Mouse (Mus musculus): ENCODE measurements around the gene Dnah3. TPM values are rescaled to one million over a fixed set of nuclear protein-coding genes. Genes with fewer than 3 reads are reported as not detected.

Gene Dnah3
- polyA plus RNA-seq, 2 experiments from 2014 or later = not detected

DNA sequence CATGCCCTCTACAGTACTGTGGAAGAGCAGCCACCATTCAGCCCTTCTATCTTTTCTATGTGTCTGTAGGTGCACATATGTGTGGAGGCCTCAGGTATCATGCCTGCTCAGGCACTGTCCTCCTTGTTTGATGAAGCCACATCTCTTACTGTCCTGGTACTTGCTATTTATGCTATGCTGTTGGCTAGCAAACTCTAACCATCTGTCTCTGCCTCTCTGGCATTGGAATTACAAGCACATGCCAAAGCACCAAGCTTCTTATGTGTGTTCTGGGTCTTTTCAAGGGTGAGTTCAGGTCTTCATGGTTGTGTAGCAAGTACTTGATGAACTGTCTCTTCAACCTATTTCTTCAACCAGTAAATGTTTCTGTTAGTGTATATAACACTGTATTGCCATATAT lies 158.8 kb downstream of the Dnah3 start:
- ATAC-seq = no peak

DNA sequence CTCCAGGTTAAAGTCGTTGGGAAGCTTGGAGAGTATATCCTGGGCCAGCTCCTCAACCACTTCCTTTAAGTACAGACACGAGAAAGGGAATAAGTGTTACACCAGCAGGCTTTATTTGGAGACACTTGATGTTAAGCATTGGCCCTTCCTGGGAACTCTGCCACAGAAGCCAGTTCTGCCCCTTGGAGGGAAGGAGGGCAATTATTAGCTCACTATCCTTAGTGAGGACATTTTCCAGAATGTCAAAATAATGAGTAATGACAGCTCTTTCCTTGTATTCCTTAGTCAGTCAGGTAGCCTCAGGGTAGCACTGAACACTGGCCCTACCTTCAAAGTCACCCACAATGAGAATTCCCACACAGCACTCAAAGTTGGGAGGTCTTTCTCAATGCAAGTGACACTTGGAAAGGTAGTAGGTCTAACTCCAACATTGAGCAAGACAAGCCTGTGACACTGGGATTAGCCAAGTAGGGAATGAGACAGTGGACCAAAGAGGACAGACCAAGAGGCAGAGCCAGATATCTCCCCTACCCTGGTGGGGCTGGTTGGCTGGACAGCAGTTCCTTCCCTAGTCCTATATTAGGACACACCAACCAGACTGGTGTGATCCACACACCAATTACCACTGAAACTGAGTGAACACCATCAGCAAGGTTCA lies 166.2 kb downstream of the Dnah3 start:
- no peak for ATAC-seq

DNA sequence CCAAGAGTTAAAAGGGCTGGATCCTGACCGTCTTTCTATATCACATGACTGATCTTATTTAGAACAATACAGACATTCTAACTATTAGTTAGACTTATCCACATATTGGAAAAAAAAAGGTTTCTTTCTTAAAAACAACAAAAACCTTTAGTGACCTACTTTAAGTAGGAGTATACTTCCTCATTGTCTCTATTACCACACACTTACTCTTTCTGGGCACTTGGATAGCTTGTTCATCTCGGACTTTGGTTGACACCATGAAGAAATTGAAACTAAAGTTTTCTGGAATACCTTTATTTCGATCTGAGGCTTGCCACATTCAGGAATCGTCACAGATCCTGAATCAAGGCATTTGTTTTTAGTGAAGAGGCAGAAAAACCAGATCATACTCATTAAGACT lies 174.0 kb downstream of the Dnah3 start:
- ATAC-seq = no peak

DNA sequence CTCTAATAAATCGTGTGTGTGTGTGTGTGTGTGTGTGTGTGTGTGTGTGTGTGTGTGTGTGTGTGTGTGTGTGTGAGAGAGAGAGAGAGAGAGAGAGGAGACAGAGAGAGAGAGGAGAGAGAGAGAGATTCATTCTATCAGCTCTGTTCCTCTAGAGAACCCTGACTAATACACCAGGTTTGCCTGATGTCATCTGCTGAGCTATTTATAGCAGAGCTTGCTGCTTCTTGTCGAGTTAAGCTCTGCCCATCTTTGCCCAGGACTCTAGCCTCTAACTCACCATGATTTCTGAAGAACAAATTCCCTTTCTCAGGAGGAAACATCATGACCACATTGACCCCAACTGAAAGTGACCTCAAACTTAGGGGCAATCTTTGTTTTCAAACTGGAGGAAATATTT lies 174.6 kb downstream of the Dnah3 start:
- no peak for ATAC-seq

DNA sequence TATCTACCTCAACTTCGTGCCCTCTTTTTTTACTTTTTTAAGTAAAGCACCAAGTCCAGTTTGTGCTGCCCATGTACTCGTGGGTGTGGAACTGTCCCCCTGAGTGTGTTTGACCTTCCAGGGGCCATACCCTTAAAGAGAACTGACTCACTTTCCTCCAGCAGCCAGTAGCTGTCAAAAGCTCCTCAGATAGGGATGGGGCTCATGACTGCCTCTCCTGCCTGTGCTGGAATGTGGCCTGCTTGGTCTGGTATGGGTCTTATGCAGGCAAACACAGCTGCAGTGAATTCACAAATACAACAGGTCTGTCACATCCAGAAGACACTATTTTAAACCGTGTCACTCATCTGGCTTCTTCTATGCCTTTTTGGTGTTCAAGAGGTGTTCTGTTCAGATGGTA lies 183.4 kb downstream of the Dnah3 start:
- ATAC-seq = no peak

DNA sequence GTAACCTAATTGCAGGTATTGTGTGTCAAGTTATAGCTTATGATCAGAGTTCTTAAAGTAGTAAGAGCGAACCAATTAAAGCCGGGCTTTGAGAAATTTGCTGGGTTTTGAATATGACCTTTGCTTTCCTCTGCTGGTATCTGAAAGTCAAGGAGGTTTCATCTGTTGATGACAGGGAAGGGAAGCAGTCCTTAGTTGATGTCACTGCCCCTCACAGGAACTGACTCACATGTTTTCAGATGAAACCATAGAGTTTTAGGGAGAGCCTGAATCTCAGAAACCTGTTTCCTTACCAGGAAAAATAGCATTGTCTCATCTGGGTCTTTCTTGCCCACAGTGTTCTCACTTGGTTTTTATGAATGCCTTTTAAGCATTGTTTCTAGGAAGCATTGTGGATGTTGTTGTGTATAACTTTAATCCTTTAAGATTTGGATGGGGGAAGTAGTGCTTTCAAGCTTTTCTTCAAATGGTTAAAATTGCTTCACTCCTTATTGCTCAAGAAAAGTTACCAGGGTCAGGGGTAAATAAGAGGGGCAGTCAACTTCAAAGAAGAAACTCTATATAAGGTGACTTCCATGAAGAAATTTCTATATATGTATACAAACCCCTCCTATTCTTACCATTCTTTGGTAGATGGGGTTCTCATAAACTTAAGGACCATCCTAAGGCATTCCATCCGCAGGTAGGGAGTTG lies 188.4 kb downstream of the Dnah3 start:
- ATAC-seq = no peak

DNA sequence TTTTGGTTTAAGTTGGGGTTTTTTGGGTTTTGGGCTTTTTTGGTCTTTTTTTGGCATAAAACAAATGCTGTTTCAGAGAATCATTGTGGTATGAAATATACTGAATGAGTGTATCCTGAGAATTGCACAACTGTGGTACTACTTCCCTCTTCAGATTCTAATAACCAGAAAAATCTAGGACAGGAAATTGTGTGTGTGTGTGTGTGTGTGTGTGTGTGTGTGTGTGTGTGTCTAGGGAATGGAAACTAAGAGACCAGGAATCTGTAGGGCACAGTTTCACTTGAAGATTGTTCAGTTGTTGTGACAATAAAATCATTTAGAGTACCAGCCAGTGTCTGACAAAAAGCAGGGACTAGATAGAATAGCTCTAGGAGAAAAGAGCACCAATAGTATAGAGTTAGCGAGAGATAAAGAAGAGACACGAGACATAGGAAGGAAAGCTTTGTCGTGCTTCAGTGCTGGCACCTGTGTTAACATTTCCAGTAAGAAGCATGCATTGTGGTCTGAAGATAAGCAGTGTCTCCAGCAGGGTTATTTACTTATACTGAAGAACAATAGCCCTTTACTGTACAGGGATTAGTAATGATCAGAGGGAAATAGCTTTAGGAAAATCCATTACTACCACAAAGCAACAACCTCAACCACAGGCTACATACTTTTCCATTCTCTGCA lies 195.6 kb downstream of the Dnah3 start:
- no peak for ATAC-seq

DNA sequence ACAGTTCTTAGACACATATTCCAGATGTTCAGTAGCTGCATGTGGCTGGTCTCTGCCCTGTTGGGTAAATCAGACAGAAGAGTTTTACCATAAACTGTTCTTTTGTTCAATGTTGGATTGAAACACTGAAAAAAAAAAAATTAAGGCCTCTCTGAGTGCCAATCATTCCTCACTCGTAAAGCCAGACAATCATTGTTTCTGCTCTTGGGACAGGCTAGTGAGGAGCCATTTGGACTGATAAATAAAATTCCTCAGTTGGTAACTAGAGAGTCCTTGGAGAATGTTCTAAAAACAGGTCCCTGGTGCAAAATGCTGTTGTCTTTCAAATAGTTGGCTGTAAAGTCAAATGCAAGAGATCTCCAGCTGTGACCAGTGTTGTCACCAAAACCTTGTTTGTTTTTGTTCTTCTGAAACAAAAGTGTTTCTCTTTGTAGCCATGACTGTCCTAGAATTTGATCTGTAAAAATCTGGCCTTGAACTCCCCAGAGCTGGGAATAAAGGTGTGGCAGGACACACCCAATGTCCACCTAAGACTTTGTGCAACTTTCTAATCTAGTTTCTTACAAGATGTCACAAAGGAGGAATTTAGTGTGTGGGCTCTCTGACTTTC lies 196.7 kb downstream of the Dnah3 start:
- ATAC-seq = no peak

DNA sequence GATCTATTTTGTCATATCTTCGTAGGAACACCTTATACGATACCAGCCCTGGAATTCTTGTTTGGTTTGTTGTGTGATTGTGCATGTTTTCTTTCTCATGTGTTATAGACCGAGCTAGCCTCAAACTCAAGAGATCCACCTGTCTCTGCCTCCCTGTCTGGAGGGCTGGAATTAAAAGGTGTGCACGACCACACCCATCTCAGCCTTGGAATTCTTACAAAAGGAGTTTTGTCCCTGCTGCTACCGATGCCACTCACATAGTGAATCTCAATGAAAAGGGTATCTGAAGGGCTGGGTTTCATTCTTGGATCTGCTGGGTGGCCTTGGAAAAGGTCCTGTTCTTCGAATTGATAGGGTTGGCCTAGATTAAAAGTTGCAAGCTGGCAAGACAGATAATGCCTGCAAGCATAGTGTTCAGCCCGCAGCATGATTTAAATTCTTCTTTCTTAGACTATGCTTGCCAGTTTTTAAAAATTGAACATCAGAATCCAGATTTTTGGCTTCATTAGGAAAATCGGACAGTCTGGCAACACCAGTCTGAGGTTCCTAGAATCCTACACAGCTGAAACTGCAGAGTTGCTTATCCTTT lies 197.5 kb downstream of the Dnah3 start:
- no peak for ATAC-seq

DNA sequence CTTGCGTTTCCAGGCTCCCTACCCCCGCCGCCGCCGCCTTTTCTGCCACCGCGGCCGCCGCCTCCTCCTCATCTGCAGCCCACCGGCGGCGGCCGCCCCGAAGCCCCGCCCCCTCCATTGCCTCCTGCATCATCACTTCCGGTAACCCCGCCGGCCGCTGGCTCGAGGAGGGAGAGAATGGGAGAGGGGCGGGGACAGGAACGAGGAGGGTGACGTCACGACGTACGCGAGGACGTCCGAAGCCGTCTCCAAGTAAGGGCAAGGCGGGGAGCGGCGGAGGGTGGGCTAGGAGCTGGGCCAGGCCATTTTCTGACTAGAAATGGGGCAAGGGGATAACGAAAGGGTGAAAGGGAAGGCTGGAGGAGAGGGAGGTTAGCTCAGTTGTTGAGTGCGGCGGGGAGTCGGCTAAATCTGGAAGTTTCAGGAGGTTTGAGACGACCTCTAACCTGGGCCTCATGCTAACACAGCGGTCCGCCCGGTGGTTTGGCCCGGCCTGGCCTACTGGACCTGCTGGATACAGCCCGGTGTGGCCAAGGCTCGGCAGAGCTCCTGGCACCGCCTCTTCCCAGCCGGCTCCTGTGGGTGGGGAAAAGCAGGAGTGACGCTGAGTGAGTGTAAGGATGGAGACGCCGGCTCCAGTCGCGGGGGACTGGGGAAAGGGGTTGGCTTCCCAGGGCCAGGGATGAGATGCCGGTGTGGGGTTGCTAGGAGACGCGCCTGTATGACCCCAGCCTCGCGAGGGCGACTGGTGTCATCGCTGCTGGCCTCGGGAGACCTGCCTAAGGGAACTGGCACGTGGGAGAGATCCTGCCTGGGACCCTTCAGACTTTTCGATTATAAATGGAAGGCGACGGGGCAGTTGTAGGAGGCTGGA lies 199.2 kb downstream of the Dnah3 start, which contains the start of the genes Lyrm1 and Dcun1d3:
TSS of gene Lyrm1 (plus strand) at position 223 of the 874 bp plus-strand sequence.
TSS of gene Dcun1d3 (minus strand) at position 660 of the 874 bp plus-strand sequence.
- peak; percentile 97 for ATAC-seq

DNA sequence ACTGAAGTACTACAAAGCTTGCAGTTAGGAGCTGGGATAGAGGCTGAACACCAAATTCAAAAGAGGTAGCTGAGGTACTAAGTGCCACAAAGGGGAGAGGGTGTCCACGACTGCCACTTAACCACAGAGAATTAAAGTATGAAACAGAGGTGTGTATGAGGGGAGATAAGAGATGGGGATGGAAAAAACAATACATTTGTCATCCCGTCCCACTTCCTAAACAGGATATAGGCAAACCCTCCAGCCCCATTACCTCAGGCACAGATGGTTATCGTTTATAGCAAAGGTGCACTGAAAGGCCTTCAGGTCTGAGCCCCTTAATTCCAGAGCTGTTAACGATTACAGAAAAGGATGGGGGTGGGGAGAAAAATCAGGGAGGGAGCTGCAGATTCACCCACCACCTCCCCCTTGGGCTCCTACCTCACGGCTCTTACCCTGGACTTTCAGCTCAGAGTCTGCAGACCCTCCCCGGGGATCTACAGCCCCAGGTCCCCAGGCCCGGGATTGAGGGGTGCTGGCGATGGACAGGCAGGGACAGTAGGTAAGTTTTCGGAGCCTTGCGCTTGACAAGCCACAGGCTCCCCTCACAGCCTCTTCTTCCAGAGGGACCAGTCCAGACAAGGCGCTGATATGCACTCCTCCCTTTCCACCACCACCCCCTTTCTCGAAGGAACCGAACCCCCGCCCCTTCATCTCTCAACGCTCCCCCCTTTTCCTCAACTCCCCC lies 200.1 kb downstream of the Dnah3 start:
- peak; percentile 3 for ATAC-seq

DNA sequence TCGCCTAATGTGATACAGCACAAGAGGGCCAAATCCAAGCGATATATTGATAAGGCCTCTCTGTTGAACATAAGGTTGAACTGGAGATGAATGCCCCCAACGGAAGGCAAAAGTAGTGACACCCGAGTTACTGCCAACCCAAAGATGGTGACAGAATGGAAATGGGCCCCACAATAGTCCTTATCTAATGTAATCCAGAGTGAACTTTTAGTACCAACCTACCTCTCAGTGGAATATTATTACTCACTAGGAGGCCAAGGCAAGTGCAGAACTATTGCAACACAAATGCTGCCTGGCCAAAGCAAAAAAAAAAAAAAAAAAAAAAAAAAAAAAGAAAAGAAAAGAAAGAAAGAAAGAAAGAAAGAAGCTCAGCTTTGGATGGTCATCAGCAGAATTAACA lies 202.3 kb downstream of the Dnah3 start:
- ATAC-seq = no peak

DNA sequence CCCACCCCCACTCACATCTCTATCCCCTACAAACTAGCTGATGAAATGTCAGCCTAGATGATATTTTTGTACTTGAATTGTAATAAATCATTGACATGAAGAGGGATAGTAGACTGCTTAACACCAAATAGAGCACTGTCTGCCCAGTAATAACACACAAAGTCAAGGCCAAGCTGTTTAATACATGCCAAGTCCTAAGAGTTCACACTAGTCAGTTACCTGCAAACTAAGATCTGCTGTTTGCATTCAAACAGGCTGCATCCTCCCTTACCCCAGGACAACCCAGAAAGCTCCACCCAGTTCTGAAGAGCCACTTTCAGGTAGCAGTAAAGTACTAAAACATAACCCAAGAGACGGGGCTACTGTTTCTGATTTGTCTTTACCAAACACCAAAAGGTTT lies 202.9 kb downstream of the Dnah3 start:
- ATAC-seq = no peak

DNA sequence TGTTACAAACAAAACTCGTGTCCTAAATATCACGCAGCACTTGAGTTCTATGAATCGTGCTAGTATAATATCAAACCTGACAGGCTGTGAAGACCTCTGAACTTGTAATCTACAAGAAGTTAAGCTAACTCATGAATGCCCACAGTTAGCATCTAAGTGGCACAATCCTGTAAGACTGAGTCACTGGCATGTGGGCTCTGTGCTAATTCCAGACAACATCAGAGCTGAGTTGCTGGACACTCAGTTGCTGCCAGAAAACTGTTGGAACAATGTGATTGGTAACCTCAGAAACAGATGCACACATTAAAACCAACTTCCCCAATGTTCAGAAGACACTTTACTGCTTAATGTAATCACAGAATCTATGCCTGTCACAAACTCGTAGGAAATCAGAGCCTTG lies 207.2 kb downstream of the Dnah3 start:
- ATAC-seq = no peak

DNA sequence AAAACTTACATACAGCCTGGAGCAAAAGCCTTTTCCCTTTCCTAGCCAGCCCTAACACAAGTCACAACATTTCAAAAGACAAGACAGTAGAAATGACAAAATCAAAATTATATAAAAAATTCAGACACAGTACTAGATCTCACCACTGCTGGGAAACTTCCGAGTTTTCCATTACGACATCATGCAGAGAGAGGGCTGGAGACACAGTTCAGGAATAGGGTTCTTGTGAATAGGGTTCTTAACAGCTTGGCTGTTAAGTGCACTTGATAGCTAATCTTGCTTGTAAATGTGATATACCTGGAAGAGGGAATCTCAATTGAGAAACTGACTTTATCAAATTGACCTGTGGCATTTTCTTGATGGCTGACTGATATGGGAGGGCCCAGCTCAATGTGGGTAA lies 213.9 kb downstream of the Dnah3 start:
- no peak for ATAC-seq

DNA sequence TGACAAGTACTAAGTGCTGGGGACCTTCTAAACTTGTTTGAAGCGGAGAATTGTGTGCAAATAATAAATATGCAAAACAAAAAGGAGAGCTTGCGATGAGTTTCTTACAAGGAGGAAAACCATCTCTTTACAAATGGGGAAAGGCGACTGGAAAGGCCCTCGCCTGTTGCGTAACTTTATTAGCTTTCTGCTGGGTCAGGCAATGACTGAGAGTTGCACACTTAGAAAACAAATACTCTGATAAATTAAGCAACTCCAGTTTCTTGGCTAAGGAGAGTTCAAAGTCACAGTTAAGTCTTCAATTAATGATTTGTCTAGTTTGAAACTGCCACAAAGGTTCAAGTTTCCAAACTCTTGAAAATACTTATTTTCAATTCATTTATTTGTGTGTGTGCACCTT lies 214.7 kb downstream of the Dnah3 start:
- no peak for ATAC-seq

DNA sequence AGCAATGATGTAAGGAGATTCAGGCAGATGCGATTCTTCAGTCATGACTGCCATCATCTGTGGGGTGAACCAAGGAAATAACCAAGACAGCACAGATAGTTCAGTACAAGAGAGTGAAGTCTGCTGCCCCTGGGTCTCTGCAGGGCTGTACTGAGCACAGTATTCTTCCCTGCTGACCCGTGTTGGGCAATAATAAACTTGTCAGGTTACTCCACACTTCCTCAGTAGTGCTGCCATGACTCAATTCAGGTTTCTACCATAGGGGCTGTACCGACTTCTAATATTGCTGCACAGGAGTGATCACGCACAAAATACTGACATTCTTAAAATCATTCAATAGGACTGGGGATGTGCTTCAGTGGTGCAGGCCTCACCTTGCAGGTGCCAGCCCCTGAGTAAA lies 215.9 kb downstream of the Dnah3 start:
- no peak for ATAC-seq

DNA sequence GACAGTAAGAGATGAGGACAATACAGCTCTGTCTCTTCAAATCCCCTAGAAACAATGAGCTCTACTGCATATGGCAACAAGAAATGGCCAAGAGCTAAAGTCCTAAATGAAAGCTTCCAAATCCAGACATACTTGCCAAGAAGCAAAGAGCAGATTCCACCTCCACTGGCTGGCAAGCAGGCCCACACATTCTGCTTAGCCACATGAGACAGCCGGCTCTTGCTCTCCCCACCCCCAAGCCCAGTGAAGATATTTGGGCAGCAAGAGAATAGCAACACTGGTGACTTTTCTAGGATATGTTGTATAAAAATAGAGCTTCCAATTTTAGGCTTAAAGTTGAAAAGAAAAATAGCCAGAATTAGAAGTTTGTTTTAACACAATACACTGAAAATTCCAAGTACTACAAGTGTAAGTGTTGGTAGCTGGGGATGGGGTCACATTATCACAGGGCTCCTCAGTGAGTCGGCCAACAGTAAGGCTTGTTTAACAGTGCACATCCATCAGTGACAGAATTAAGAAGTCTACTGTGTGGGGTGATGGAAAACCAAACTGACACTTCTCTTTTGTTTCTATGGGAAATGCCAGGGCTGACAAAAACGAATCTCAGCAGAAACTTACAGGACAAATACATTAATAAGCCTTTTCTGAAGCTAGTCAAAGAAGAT lies 219.2 kb downstream of the Dnah3 start:
- ATAC-seq = no peak

DNA sequence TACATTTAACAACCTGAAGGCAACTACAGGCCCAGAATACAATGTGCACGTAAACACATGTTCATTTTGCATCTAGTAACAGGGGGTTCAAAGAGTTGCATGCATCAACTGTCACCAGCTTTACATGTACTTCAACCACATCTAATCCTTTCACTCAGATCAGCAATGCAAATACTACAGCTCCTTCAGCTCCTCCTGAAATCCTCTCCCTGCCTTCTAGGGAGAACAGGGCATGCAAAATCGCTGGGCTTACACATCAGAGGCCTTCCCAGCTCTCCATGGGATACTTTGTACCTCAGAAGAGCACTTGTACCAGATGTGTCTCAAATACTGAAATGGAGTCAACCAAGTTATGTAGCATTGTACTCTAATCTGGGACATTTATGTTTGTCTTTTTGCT lies 222.0 kb downstream of the Dnah3 start:
- ATAC-seq = no peak

All from CD4-positive, CD25-positive, alpha-beta regulatory T cell, adult 4 months (primary cell).